Mouse (Mus musculus) forebrain, embryonic 14.5 days (tissue): Measurements from ENCODE around the gene Crk. TPM values are rescaled to one million over a fixed set of nuclear protein-coding genes. Genes with fewer than 3 reads are reported as not detected.
"Not testable (repeated sequence)": the region's sequence is repeated elsewhere in the genome, so short reads cannot be mapped to it uniquely, and the experiment has no call there.

Experiments
- ATAC-seq: fragments of 200-750 bp; cut with Nextera tagmentation; 2 replicates; pipeline ENCODE4 v1.8.0; 2017; ENCODE audit warnings: mild to moderate bottlenecking, moderate library complexity
- DNase-seq: peaks from one replicate; pipeline ENCODE4 v3.0.0-alpha.2; 2015; ENCODE audit warnings: low spot score
- H3K27ac ChIP-seq: fragments of 300-500 bp; sonication (generic); 2 replicates; pipeline ENCODE4 v1.5.1; 2014; ENCODE audit warnings: low read depth, mild to moderate bottlenecking, control low read depth, low read length, moderate library complexity
- H3K27me3 ChIP-seq: fragments of 300-500 bp; sonication (generic); replicated peaks from 2 replicates; pipeline ENCODE4 v1.6.1; 2014; ENCODE audit warnings: low read length, control low read depth, mixed read lengths; ENCODE audit not compliant: control insufficient read depth, insufficient read depth
- H3K36me3 ChIP-seq: fragments of 300-500 bp; sonication (generic); 2 replicates; pipeline ENCODE4 v1.6.1; 2014; ENCODE audit warnings: low read length, control low read depth; ENCODE audit not compliant: control insufficient read depth, insufficient read depth
- H3K4me1 ChIP-seq: fragments of 300-500 bp; sonication (generic); 2 replicates; pipeline ENCODE4 v1.6.1; 2014; ENCODE audit warnings: antibody characterized with exemption, low read length, control low read depth; ENCODE audit not compliant: control insufficient read depth, insufficient read depth
- H3K4me2 ChIP-seq: fragments of 300-500 bp; sonication (generic); 2 replicates; pipeline ENCODE4 v1.6.1; 2014; ENCODE audit warnings: mild to moderate bottlenecking, control low read depth, low read length
- H3K4me3 ChIP-seq: fragments of 300-500 bp; sonication (generic); 2 replicates; pipeline ENCODE4 v1.5.1; 2014; ENCODE audit warnings: low read depth, low read length, control low read depth
- H3K9ac ChIP-seq: fragments of 300-500 bp; sonication (generic); 2 replicates; pipeline ENCODE4 v1.6.1; 2014; ENCODE audit warnings: mild to moderate bottlenecking, low read length, control low read depth, moderate library complexity
- H3K9me3 ChIP-seq: fragments of 300-500 bp; sonication (generic); replicated peaks from 2 replicates; pipeline ENCODE4 v1.6.1; 2016; ENCODE audit warnings: low read length, control low read depth, mixed read lengths; ENCODE audit not compliant: control insufficient read depth
- WGBS: fragments of 180-500 bp; shearing (Covaris S2); extraction: QIAGEN DNeasy Blood & Tissue Kit; methylation state at CpG from one replicate; pipeline ENCODE4 v1.1.7; 2014; 5-methylcytosine and 5-hydroxymethylcytosine counted together
- polyA plus RNA-seq: library from polyadenylated mRNA; unstranded; fragments of >200 nt; fragmentation: Nextera tagmentation; extraction: Ambion mirVana; gene quantifications from 2 replicates; pipeline ENCODE4 v1.2.1, GENCODE M21; 2014

The Crk gene
- polyA plus RNA-seq, 1 experiment from 2014 or later, result 105 TPM

- H3K4me1 ChIP-seq, result 0 out of 2 replicates have a peak, but pooled peaks cover 2% of the 10 kb centered on the region
- no peak overlapping the region for H3K9ac ChIP-seq
- WGBS, result 92% methylated on average over 1 of the region's 1 CpGs
- DNase-seq, result no peak
- no peak overlapping the region for H3K4me2 ChIP-seq
- peaks cover 31% of the 10 kb centered on the region for H3K36me3 ChIP-seq
- no peaks in the 10 kb centered on the region for H3K9me3 ChIP-seq
- no peak for ATAC-seq
- no peak overlapping the region for H3K4me3 ChIP-seq
- no peaks in the 10 kb centered on the region for H3K27me3 ChIP-seq
- no peak overlapping the region for H3K27ac ChIP-seq
Observed at GRCm38 (mm10) chr11:75689977-75690376, 10.9 kb downstream of the Crk start.

- H3K4me1 ChIP-seq, result 0 out of 2 replicates have a peak, but pooled peaks cover 2% of the 10 kb centered on the region
- ATAC-seq (no peak), DNase-seq (no peak)
- H3K9me3 ChIP-seq, result no peaks in the 10 kb centered on the region
- no peak overlapping the region for H3K27ac ChIP-seq
- H3K4me2 ChIP-seq, result no peak overlapping the region
- H3K36me3 ChIP-seq, result peaks cover 32% of the 10 kb centered on the region
- H3K4me3 ChIP-seq, result no peak overlapping the region
- H3K9ac ChIP-seq, result no peak overlapping the region
- H3K27me3 ChIP-seq, result no peaks in the 10 kb centered on the region
Observed at GRCm38 (mm10) chr11:75691047-75691446, 12.0 kb downstream of the Crk start.

- Histone ChIP-seq H3K27me3 (no peaks in the 10 kb centered on the region), H3K27ac (no peak overlapping the region), H3K9ac (no peak overlapping the region), H3K4me2 (no peak overlapping the region), H3K9me3 (no peaks in the 10 kb centered on the region), H3K4me1 (no peaks in the 10 kb centered on the region), H3K4me3 (no peak overlapping the region), H3K36me3 (peaks cover 51% of the 10 kb centered on the region)
- WGBS, result 93% methylated on average over 5 of the region's 5 CpGs
- DNase-seq (no peak), ATAC-seq (no peak)
Observed at GRCm38 (mm10) chr11:75693570-75693969, 14.5 kb downstream of the Crk start.

- H3K36me3 ChIP-seq, result peaks cover 65% of the 10 kb centered on the region
Observed at GRCm38 (mm10) chr11:75697464-75697863, 18.4 kb downstream of the Crk start.

GRCm38 (mm10) chr11:75700557-75700956, 21.5 kb downstream of the Crk start:
- H3K9me3 ChIP-seq, result no peaks in the 10 kb centered on the region
- ATAC-seq, result no peak
- 95% methylated on average over 5 of the region's 5 CpGs for WGBS

More at GRCm38 (mm10) chr11:75697464-75697863, 18.4 kb downstream of the Crk start:
- not testable (repeated sequence) for H3K27ac ChIP-seq, H3K9me3 ChIP-seq, H3K4me2 ChIP-seq, H3K9ac ChIP-seq, ATAC-seq, H3K4me1 ChIP-seq, H3K27me3 ChIP-seq, DNase-seq, H3K4me3 ChIP-seq
- WGBS, result 100% methylated on average over 3 of the region's 3 CpGs

GRCm38 (mm10) chr11:75702761-75703160, 23.7 kb downstream of the Crk start:
- peaks cover 65% of the 10 kb centered on the region for H3K36me3 ChIP-seq
- H3K4me3 ChIP-seq, result no peak overlapping the region
- no peaks in the 10 kb centered on the region for H3K27me3 ChIP-seq
- no peak overlapping the region for H3K4me2 ChIP-seq
- H3K9me3 ChIP-seq, result no peaks in the 10 kb centered on the region
- ATAC-seq (no peak), DNase-seq (no peak)
- 92% methylated on average over 6 of the region's 6 CpGs for WGBS
- H3K9ac ChIP-seq, result no peak overlapping the region
- H3K4me1 ChIP-seq, result no peaks in the 10 kb centered on the region
- H3K27ac ChIP-seq, result no peak overlapping the region

More at GRCm38 (mm10) chr11:75700557-75700956, 21.5 kb downstream of the Crk start:
- H3K27ac ChIP-seq, result no peak overlapping the region
- no peak for DNase-seq
- no peaks in the 10 kb centered on the region for H3K4me1 ChIP-seq
- H3K9ac ChIP-seq, result no peak overlapping the region
- no peak overlapping the region for H3K4me2 ChIP-seq
- H3K36me3 ChIP-seq, result peaks cover 69% of the 10 kb centered on the region
- H3K27me3 ChIP-seq, result no peaks in the 10 kb centered on the region
- H3K4me3 ChIP-seq, result no peak overlapping the region

GRCm38 (mm10) chr11:75703748-75704147, 24.7 kb downstream of the Crk start:
- H3K4me1 ChIP-seq, result no peaks in the 10 kb centered on the region
- DNase-seq (no peak), ATAC-seq (no peak)
- no peaks in the 10 kb centered on the region for H3K9me3 ChIP-seq
- peaks cover 56% of the 10 kb centered on the region for H3K36me3 ChIP-seq
- no peak overlapping the region for H3K9ac ChIP-seq
- 90% methylated on average over 2 of the region's 2 CpGs for WGBS
- no peak overlapping the region for H3K4me3 ChIP-seq
- H3K27me3 ChIP-seq, result no peaks in the 10 kb centered on the region
- H3K27ac ChIP-seq, result no peak overlapping the region
- H3K4me2 ChIP-seq, result no peak overlapping the region

- 87% methylated on average over 1 of the region's 1 CpGs for WGBS
- H3K9me3 ChIP-seq, result no peaks in the 10 kb centered on the region
- DNase-seq, result peak; percentile 49
- no peaks in the 10 kb centered on the region for H3K27me3 ChIP-seq
- H3K4me1 ChIP-seq, result no peaks in the 10 kb centered on the region
- no peak overlapping the region for H3K9ac ChIP-seq
- ATAC-seq, result no peak
- H3K36me3 ChIP-seq, result no peaks in the 10 kb centered on the region
- no peak overlapping the region for H3K27ac ChIP-seq
- no peak overlapping the region for H3K4me2 ChIP-seq
- no peak overlapping the region for H3K4me3 ChIP-seq
Observed at GRCm38 (mm10) chr11:75713949-75714348, 34.9 kb downstream of the Crk start.

- DNase-seq, result no peak
- Histone ChIP-seq H3K9ac (no peak overlapping the region), H3K36me3 (no peaks in the 10 kb centered on the region), H3K9me3 (no peaks in the 10 kb centered on the region), H3K4me3 (no peak overlapping the region), H3K27me3 (no peaks in the 10 kb centered on the region), H3K4me1 (no peaks in the 10 kb centered on the region), H3K27ac (no peak overlapping the region), H3K4me2 (no peak overlapping the region)
- no peak for ATAC-seq
- WGBS, result 18% methylated on average over 12 of the region's 12 CpGs
Observed at GRCm38 (mm10) chr11:75715556-75715955, 36.5 kb downstream of the Crk start.
